Mouse (Mus musculus): ENCODE data around the gene Scgn. TPM values are rescaled to one million over a fixed set of nuclear protein-coding genes. Genes with fewer than 3 reads are reported as not detected.

Gene Scgn
- polyA plus RNA-seq, 1 experiment from 2014 or later, result 0.63 TPM

- Histone ChIP-seq H3K9me3 (replicated peaks) (no peaks in the 10 kb centered on the region), H3K9ac (no peak overlapping the region), H3K36me3 (no peaks in the 10 kb centered on the region), H3K4me1 (0 out of 2 replicates have a peak, but pooled peaks cover 5% of the 10 kb centered on the region), H3K27me3 (peaks cover 24% of the 10 kb centered on the region), H3K4me2 (replicated peaks) (no peak overlapping the region), H3K27ac (replicated peaks) (no peak overlapping the region), H3K4me3 (replicated peaks) (no peak overlapping the region)
- 11% methylated on average over 9 of the region's 9 CpGs for WGBS
- ATAC-seq (ENCODE audit: insufficient number of reproducible peaks, low FRiP score, low TSS enrichment, low read depth), result peak; percentile 43; the same call in 1 of the 2 replicates
Measured at GRCm38 (mm10) chr13:23994024-23994423, 3.0 kb upstream of the Scgn start.

- WGBS, result 21% methylated on average over 5 of the region's 5 CpGs
- Histone ChIP-seq H3K4me1 (0 out of 2 replicates have a peak, but pooled peaks cover 5% of the 10 kb centered on the region), H3K36me3 (no peaks in the 10 kb centered on the region), H3K9me3 (replicated peaks) (no peaks in the 10 kb centered on the region), H3K4me3 (replicated peaks) (no peak overlapping the region), H3K9ac (no peak overlapping the region), H3K4me2 (replicated peaks) (no peak overlapping the region), H3K27me3 (peaks cover 24% of the 10 kb centered on the region), H3K27ac (replicated peaks) (no peak overlapping the region)
- ATAC-seq (ENCODE audit: insufficient number of reproducible peaks, low FRiP score, low TSS enrichment, low read depth), result no peak
Measured at GRCm38 (mm10) chr13:23990451-23990850, 563 bp downstream of the Scgn start.

GRCm38 (mm10) chr13:23985130-23985529 lies 5.9 kb downstream of the Scgn start:
- H3K36me3 ChIP-seq, result no peaks in the 10 kb centered on the region
- H3K4me1 ChIP-seq, result no peaks in the 10 kb centered on the region
- H3K9ac ChIP-seq, result no peak overlapping the region
- no peaks in the 10 kb centered on the region for H3K27me3 ChIP-seq
- no peak overlapping the region for H3K4me2 ChIP-seq (replicated peaks)
- H3K27ac ChIP-seq (replicated peaks), result no peak overlapping the region
- no peaks in the 10 kb centered on the region for H3K9me3 ChIP-seq (replicated peaks)
- ATAC-seq (ENCODE audit: insufficient number of reproducible peaks, low FRiP score, low TSS enrichment, low read depth), result no peak
- 45% methylated on average over 3 of the region's 3 CpGs for WGBS
- H3K4me3 ChIP-seq (replicated peaks), result no peak overlapping the region

GRCm38 (mm10) chr13:23972271-23972670 lies 18.7 kb downstream of the Scgn start:
- no peaks in the 10 kb centered on the region for H3K36me3 ChIP-seq
- no peaks in the 10 kb centered on the region for H3K9me3 ChIP-seq (replicated peaks)
- no peak for ATAC-seq (ENCODE audit: insufficient number of reproducible peaks, low FRiP score, low TSS enrichment, low read depth)
- 47% methylated on average over 5 of the region's 5 CpGs for WGBS
- H3K27me3 ChIP-seq, result no peaks in the 10 kb centered on the region
- no peak overlapping the region for H3K4me2 ChIP-seq (replicated peaks)
- no peak overlapping the region for H3K9ac ChIP-seq
- H3K27ac ChIP-seq (replicated peaks), result no peak overlapping the region
- H3K4me3 ChIP-seq (replicated peaks), result no peak overlapping the region
- no peaks in the 10 kb centered on the region for H3K4me1 ChIP-seq

GRCm38 (mm10) chr13:23971870-23972269 lies 19.1 kb downstream of the Scgn start:
- Histone ChIP-seq H3K4me1 (no peaks in the 10 kb centered on the region), H3K36me3 (no peaks in the 10 kb centered on the region), H3K4me3 (replicated peaks) (no peak overlapping the region), H3K9ac (no peak overlapping the region), H3K9me3 (replicated peaks) (no peaks in the 10 kb centered on the region), H3K27me3 (no peaks in the 10 kb centered on the region), H3K27ac (replicated peaks) (no peak overlapping the region), H3K4me2 (replicated peaks) (no peak overlapping the region)
- no peak for ATAC-seq (ENCODE audit: insufficient number of reproducible peaks, low FRiP score, low TSS enrichment, low read depth)
- WGBS, result 63% methylated on average over 2 of the region's 2 CpGs

GRCm38 (mm10) chr13:23964909-23965308 lies 26.1 kb downstream of the Scgn start:
- Histone ChIP-seq H3K4me2 (replicated peaks) (no peak overlapping the region), H3K9ac (no peak overlapping the region), H3K9me3 (replicated peaks) (no peaks in the 10 kb centered on the region), H3K27me3 (no peaks in the 10 kb centered on the region), H3K4me3 (replicated peaks) (no peak overlapping the region), H3K36me3 (no peaks in the 10 kb centered on the region), H3K27ac (replicated peaks) (no peak overlapping the region), H3K4me1 (no peaks in the 10 kb centered on the region)
- 65% methylated on average over 2 of the region's 2 CpGs for WGBS
- no peak for ATAC-seq (ENCODE audit: insufficient number of reproducible peaks, low FRiP score, low TSS enrichment, low read depth)

- ATAC-seq (ENCODE audit: insufficient number of reproducible peaks, low FRiP score, low TSS enrichment, low read depth), result no peak
- WGBS, result 8% methylated on average over 2 of the region's 2 CpGs
- no peak overlapping the region for H3K4me2 ChIP-seq (replicated peaks)
Measured at GRCm38 (mm10) chr13:23959776-23960175, 31.2 kb downstream of the Scgn start.

GRCm38 (mm10) chr13:23950928-23951327 lies 40.1 kb downstream of the Scgn start:
- Histone ChIP-seq H3K4me1 (no peaks in the 10 kb centered on the region), H3K4me2 (replicated peaks) (no peak overlapping the region), H3K9ac (no peak overlapping the region), H3K27me3 (no peaks in the 10 kb centered on the region), H3K27ac (replicated peaks) (no peak overlapping the region), H3K4me3 (replicated peaks) (no peak overlapping the region), H3K36me3 (no peaks in the 10 kb centered on the region), H3K9me3 (replicated peaks) (no peaks in the 10 kb centered on the region)
- 78% methylated on average over 3 of the region's 3 CpGs for WGBS
- ATAC-seq (ENCODE audit: insufficient number of reproducible peaks, low FRiP score, low TSS enrichment, low read depth), result no peak

More at GRCm38 (mm10) chr13:23959776-23960175, 31.2 kb downstream of the Scgn start:
- no peak overlapping the region for H3K9ac ChIP-seq
- no peak overlapping the region for H3K4me3 ChIP-seq (replicated peaks)
- no peaks in the 10 kb centered on the region for H3K36me3 ChIP-seq
- H3K4me1 ChIP-seq, result no peaks in the 10 kb centered on the region
- no peaks in the 10 kb centered on the region for H3K9me3 ChIP-seq (replicated peaks)
- H3K27me3 ChIP-seq, result no peaks in the 10 kb centered on the region
- H3K27ac ChIP-seq (replicated peaks), result no peak overlapping the region

GRCm38 (mm10) chr13:23949484-23950246 lies 41.3 kb downstream of the Scgn start:
- Histone ChIP-seq H3K9me3 (replicated peaks) (no peaks in the 10 kb centered on the region), H3K4me2 (replicated peaks) (no peak overlapping the region), H3K4me3 (replicated peaks) (no peak overlapping the region), H3K36me3 (no peaks in the 10 kb centered on the region), H3K27ac (replicated peaks) (no peak overlapping the region), H3K27me3 (no peaks in the 10 kb centered on the region), H3K9ac (no peak overlapping the region), H3K4me1 (no peaks in the 10 kb centered on the region)
- 38% methylated on average over 14 of the region's 14 CpGs for WGBS
- no peak for ATAC-seq (ENCODE audit: insufficient number of reproducible peaks, low FRiP score, low TSS enrichment, low read depth)

- Histone ChIP-seq H3K36me3 (no peaks in the 10 kb centered on the region), H3K9me3 (replicated peaks) (no peaks in the 10 kb centered on the region), H3K4me3 (replicated peaks) (no peak overlapping the region), H3K27me3 (no peaks in the 10 kb centered on the region), H3K4me1 (no peaks in the 10 kb centered on the region), H3K27ac (replicated peaks) (no peak overlapping the region), H3K9ac (no peak overlapping the region), H3K4me2 (replicated peaks) (no peak overlapping the region)
- WGBS, result 32% methylated on average over 2 of the region's 2 CpGs
- no peak for ATAC-seq (ENCODE audit: insufficient number of reproducible peaks, low FRiP score, low TSS enrichment, low read depth)
Measured at GRCm38 (mm10) chr13:23946254-23946653, 44.8 kb downstream of the Scgn start.

- no peak overlapping the region for H3K4me3 ChIP-seq (replicated peaks)
- no peaks in the 10 kb centered on the region for H3K36me3 ChIP-seq
- WGBS, result 50% methylated on average over 2 of the region's 2 CpGs
- H3K27me3 ChIP-seq, result no peaks in the 10 kb centered on the region
- no peak overlapping the region for H3K4me2 ChIP-seq (replicated peaks)
- no peak for ATAC-seq (ENCODE audit: insufficient number of reproducible peaks, low FRiP score, low TSS enrichment, low read depth)
- H3K9me3 ChIP-seq (replicated peaks), result no peaks in the 10 kb centered on the region
- H3K4me1 ChIP-seq, result no peaks in the 10 kb centered on the region
- no peak overlapping the region for H3K27ac ChIP-seq (replicated peaks)
- H3K9ac ChIP-seq, result no peak overlapping the region
Measured at GRCm38 (mm10) chr13:23942861-23943260, 48.2 kb downstream of the Scgn start.

- H3K27ac ChIP-seq (replicated peaks), result no peak overlapping the region
- ATAC-seq (ENCODE audit: insufficient number of reproducible peaks, low FRiP score, low TSS enrichment, low read depth), result no peak
- H3K4me2 ChIP-seq (replicated peaks), result no peak overlapping the region
- no peaks in the 10 kb centered on the region for H3K9me3 ChIP-seq (replicated peaks)
- H3K4me3 ChIP-seq (replicated peaks), result no peak overlapping the region
- no peak overlapping the region for H3K9ac ChIP-seq
- H3K27me3 ChIP-seq, result no peaks in the 10 kb centered on the region
- 44% methylated on average over 6 of the region's 6 CpGs for WGBS
- H3K36me3 ChIP-seq, result no peaks in the 10 kb centered on the region
- H3K4me1 ChIP-seq, result no peaks in the 10 kb centered on the region
Measured at GRCm38 (mm10) chr13:23940291-23940690, 50.7 kb downstream of the Scgn start.
